Mouse (Mus musculus): ENCODE data around the gene Gsto2.

GRCm38 (mm10) chr19:47817692-47818091, 47.6 kb upstream of the Gsto2 start:
- TF ChIP-seq POLR2A (IDR thresholded peaks at IDR 0.05; ENCODE audit: borderline replicate concordance, extremely low read depth, insufficient read depth, insufficient read length, poor library complexity, severe bottlenecking) (no peak), CTCF (IDR thresholded peaks at IDR 0.05; ENCODE audit: borderline replicate concordance, extremely low read depth, insufficient read depth, insufficient read length) (no peak)
